Mouse (Mus musculus): Measurements from ENCODE around the gene E2f1. TPM values are rescaled to one million over a fixed set of nuclear protein-coding genes. Genes with fewer than 3 reads are reported as not detected.

The E2f1 gene
- polyA plus RNA-seq, 1 experiment from 2014 or later, result 7.3 TPM

- Histone ChIP-seq H3K27me3 (ENCODE audit: insufficient read depth, low read length) (no peaks in the 10 kb centered on the region), H3K4me3 (ENCODE audit: low read depth, low read length) (peak overlapping the region; percentile 88), H3K27ac (ENCODE audit: low read depth) (peak overlapping the region; percentile 90), H3K9me3 (ENCODE audit: low read length) (no peaks in the 10 kb centered on the region), H3K36me3 (replicated peaks; ENCODE audit: insufficient read depth, low read length) (peaks cover 3% of the 10 kb centered on the region; the same call in 1 of the 2 replicates), H3K4me1 (ENCODE audit: insufficient read depth) (peaks cover 40% of the 10 kb centered on the region), H3K4me2 (ENCODE audit: low read depth, low read length) (peak overlapping the region; percentile 98), H3K9ac (replicated peaks) (peak overlapping the region; percentile 76)
- ATAC-seq (peak; percentile 79), DNase-seq (peak; percentile 84)
- TF ChIP-seq EP300 (IDR thresholded peaks at IDR 0.05; ENCODE audit: low read depth), result no peak
- TF ChIP-seq CTCF (IDR thresholded peaks at IDR 0.05; ENCODE audit: low read depth), result no peak
- WGBS (ENCODE audit: insufficient replicate concordance), result 4% methylated on average over 63 of the region's 70 CpGs
Observed at GRCm38 (mm10) chr2:154569071-154569748, 482 bp downstream of the E2f1 start.

- H3K9me3 ChIP-seq (ENCODE audit: low read length), result no peaks in the 10 kb centered on the region
- WGBS (ENCODE audit: insufficient replicate concordance), result 20% methylated on average over 10 of the region's 10 CpGs
- H3K9ac ChIP-seq (replicated peaks), result peak overlapping the region; percentile 76
- TF ChIP-seq CTCF (IDR thresholded peaks at IDR 0.05; ENCODE audit: low read depth), result no peak
- H3K27me3 ChIP-seq (ENCODE audit: insufficient read depth, low read length), result no peaks in the 10 kb centered on the region
- H3K27ac ChIP-seq (ENCODE audit: low read depth), result peak overlapping the region; percentile 90
- peak overlapping the region; percentile 98 for H3K4me2 ChIP-seq (ENCODE audit: low read depth, low read length)
- peaks cover 10% of the 10 kb centered on the region for H3K36me3 ChIP-seq (replicated peaks; ENCODE audit: insufficient read depth, low read length)
- ATAC-seq (peak; percentile 6), DNase-seq (peak; percentile 50)
- H3K4me1 ChIP-seq (ENCODE audit: insufficient read depth), result peaks cover 40% of the 10 kb centered on the region
- peak overlapping the region; percentile 88 for H3K4me3 ChIP-seq (ENCODE audit: low read depth, low read length)
Observed at GRCm38 (mm10) chr2:154568329-154569070, 1.2 kb downstream of the E2f1 start.

GRCm38 (mm10) chr2:154567766-154568165 is 1.9 kb downstream of the E2f1 start:
- Histone ChIP-seq H3K4me2 (ENCODE audit: low read depth, low read length) (peak overlapping the region; percentile 98), H3K9me3 (ENCODE audit: low read length) (no peaks in the 10 kb centered on the region), H3K4me1 (ENCODE audit: insufficient read depth) (peaks cover 40% of the 10 kb centered on the region), H3K36me3 (replicated peaks; ENCODE audit: insufficient read depth, low read length) (peaks cover 16% of the 10 kb centered on the region), H3K27ac (ENCODE audit: low read depth) (peak overlapping the region; percentile 90), H3K4me3 (ENCODE audit: low read depth, low read length) (peak overlapping the region; percentile 88), H3K9ac (replicated peaks) (peak overlapping the region; percentile 76), H3K27me3 (ENCODE audit: insufficient read depth, low read length) (no peaks in the 10 kb centered on the region)
- TF ChIP-seq CTCF (IDR thresholded peaks at IDR 0.05; ENCODE audit: low read depth), result no peak
- no peak for TF ChIP-seq EP300 (IDR thresholded peaks at IDR 0.05; ENCODE audit: low read depth)
- DNase-seq (no peak), ATAC-seq (no peak)
- 49% methylated on average over 2 of the region's 2 CpGs for WGBS (ENCODE audit: insufficient replicate concordance)

DNA sequence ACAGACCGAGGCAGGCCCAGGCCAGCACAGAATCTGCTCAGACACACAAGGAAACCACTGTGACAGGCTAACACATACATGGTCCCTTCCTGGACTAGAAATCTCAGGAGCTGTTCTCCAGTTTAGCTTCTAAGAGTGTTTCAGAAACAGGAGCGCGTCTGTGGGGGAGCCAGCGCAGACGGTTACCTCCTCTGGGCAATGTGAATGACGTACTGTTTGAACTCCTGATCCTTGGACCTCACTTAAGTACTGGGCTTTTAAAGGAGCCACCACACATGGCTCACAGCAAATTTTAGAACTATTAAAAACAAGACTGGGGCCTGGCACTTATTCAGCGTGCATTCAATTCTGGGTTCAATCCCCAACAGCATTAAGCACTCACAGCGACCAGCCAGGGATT is 3.1 kb downstream of the E2f1 start:
- ATAC-seq, result no peak
- TF ChIP-seq CTCF (IDR thresholded peaks at IDR 0.05; ENCODE audit: low read depth) (no peak), EP300 (IDR thresholded peaks at IDR 0.05; ENCODE audit: low read depth) (no peak)

DNA sequence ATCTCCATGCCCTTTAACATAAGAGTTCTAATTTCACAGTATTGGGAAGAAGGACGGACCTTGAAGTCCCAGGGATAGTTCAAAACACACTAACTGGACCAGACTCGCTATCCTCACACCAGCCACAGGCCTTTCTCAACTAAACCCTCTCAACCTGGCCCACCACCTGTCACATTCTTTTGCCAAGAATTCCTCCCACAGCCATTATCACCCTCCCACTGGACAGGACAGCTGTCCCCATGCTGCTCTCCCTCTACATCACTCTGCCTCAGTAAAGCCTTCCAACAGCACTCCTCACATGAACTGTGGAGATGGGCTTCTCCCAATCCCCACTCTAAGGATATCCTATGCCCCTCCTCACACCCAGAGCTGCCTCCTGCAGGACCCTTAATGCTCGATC is 4.1 kb downstream of the E2f1 start:
- Histone ChIP-seq H3K4me3 (ENCODE audit: low read depth, low read length) (no peak overlapping the region), H3K27me3 (ENCODE audit: insufficient read depth, low read length) (no peaks in the 10 kb centered on the region), H3K36me3 (replicated peaks; ENCODE audit: insufficient read depth, low read length) (peaks cover 32% of the 10 kb centered on the region), H3K27ac (ENCODE audit: low read depth) (no peak overlapping the region), H3K9me3 (ENCODE audit: low read length) (no peaks in the 10 kb centered on the region), H3K4me2 (ENCODE audit: low read depth, low read length) (no peak overlapping the region), H3K9ac (replicated peaks) (no peak overlapping the region; the same call in 1 of the 2 replicates), H3K4me1 (ENCODE audit: insufficient read depth) (peaks cover 33% of the 10 kb centered on the region)
- TF ChIP-seq EP300 (IDR thresholded peaks at IDR 0.05; ENCODE audit: low read depth) (no peak), CTCF (IDR thresholded peaks at IDR 0.05; ENCODE audit: low read depth) (no peak)
- no peak for ATAC-seq
- 93% methylated on average over 3 of the region's 3 CpGs for WGBS (ENCODE audit: insufficient replicate concordance)
- DNase-seq, result no peak

More for the DNA sequence above, 3.1 kb downstream of the E2f1 start:
- H3K9me3 ChIP-seq (ENCODE audit: low read length), result no peaks in the 10 kb centered on the region
- H3K4me3 ChIP-seq (ENCODE audit: low read depth, low read length), result no peak overlapping the region
- no peak overlapping the region for H3K27ac ChIP-seq (ENCODE audit: low read depth)
- WGBS (ENCODE audit: insufficient replicate concordance), result 73% methylated on average over 8 of the region's 8 CpGs
- DNase-seq, result no peak
- peak overlapping the region; percentile 44 for H3K9ac ChIP-seq (replicated peaks)
- no peaks in the 10 kb centered on the region for H3K27me3 ChIP-seq (ENCODE audit: insufficient read depth, low read length)
- H3K4me1 ChIP-seq (ENCODE audit: insufficient read depth), result peaks cover 40% of the 10 kb centered on the region
- peak overlapping the region; percentile 22; the same call in 1 of the 2 replicates for H3K4me2 ChIP-seq (ENCODE audit: low read depth, low read length)
- peaks cover 23% of the 10 kb centered on the region for H3K36me3 ChIP-seq (replicated peaks; ENCODE audit: insufficient read depth, low read length)

DNA sequence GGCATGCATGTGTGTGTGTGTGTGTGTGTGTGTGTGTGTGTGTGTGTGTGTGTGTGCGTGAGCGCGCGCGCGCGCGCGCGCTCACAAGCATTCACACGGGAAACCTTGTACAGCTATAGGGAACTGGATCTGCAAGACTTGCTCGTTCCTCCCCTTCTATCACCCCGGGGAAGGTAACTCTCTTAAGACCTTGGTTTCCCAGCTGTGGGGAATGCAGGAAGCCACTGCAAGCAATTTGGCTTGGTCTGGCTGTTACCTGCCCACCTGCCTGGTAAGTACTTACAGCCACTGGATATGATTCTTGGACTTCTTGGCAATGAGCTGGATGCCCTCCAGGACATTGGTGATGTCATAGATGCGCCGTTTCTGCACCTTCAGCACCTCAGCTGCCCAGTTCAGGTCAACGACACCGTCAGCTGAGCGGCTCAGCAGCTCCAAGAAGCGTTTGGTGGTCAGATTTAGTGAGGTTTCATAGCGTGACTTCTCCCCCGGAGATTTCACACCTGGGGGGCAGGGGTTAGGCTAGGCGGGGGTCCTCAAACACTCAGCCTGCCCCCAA is 6.0 kb downstream of the E2f1 start:
- WGBS (ENCODE audit: insufficient replicate concordance), result 92% methylated on average over 22 of the region's 22 CpGs
- no peak for TF ChIP-seq CTCF (IDR thresholded peaks at IDR 0.05; ENCODE audit: low read depth)
- TF ChIP-seq EP300 (IDR thresholded peaks at IDR 0.05; ENCODE audit: low read depth), result no peak
- Histone ChIP-seq H3K27ac (ENCODE audit: low read depth) (no peak overlapping the region), H3K4me3 (ENCODE audit: low read depth, low read length) (no peak overlapping the region), H3K27me3 (ENCODE audit: insufficient read depth, low read length) (no peaks in the 10 kb centered on the region), H3K4me2 (ENCODE audit: low read depth, low read length) (no peak overlapping the region), H3K9ac (replicated peaks) (no peak overlapping the region), H3K4me1 (ENCODE audit: insufficient read depth) (peaks cover 29% of the 10 kb centered on the region), H3K36me3 (replicated peaks; ENCODE audit: insufficient read depth, low read length) (peaks cover 35% of the 10 kb centered on the region), H3K9me3 (ENCODE audit: low read length) (no peaks in the 10 kb centered on the region)
- DNase-seq (no peak), ATAC-seq (no peak)

Data from liver, postnatal 0 days (tissue).